Mouse (Mus musculus): Measurements from ENCODE around the gene Jmjd7.

DNA sequence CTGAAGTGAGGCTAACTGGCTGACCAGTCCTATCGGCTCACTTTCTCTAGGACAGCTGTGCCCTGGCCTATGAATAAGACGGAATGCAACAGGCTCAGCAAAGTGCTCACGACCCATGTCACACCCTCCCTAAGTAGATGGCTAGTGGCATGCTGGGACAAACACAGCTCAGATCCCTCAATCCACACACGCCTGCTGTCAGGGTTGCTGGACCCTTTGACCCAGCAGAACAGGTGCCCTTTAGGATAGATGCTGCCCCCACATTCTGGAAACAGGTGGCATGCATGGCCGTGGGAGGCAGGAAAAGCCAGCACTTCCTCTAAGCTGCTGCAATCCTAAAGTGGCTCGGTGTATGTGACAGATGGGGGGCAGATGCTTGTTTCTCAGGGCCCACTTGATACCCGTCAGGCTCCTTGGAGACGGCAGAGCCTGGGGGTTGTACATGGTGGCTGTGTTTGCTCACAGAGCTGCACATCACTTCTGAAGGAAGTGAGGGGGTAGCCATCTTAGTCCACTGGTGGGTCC is 42.2 kb downstream of the Jmjd7 start:
- no peak for TF ChIP-seq CTCF (IDR thresholded peaks at IDR 0.05; ENCODE audit: low read depth, low read length)
- no peak for TF ChIP-seq POLR2A (IDR thresholded peaks at IDR 0.05; ENCODE audit: borderline replicate concordance, low read depth, low read length)
